Mouse (Mus musculus): ENCODE measurements around the gene Tmem141. TPM values are rescaled to one million over a fixed set of nuclear protein-coding genes. Genes with fewer than 3 reads are reported as not detected.

Tmem141 gene
- polyA plus RNA-seq, 1 experiment from 2014 or later: 25.5 TPM

- H3K27me3 ChIP-seq (ENCODE audit: control insufficient read depth, insufficient read depth, low read length): peaks cover 18% of the 10 kb centered on the region; the same call in 1 of the 2 replicates
- ATAC-seq (ENCODE audit: insufficient number of reproducible peaks, insufficient read depth, low FRiP score, low read depth): no peak
- no peak overlapping the region for H3K27ac ChIP-seq (ENCODE audit: low read length)
- no peaks in the 10 kb centered on the region for H3K9me3 ChIP-seq (ENCODE audit: control insufficient read depth, low read depth, low read length)
- peak overlapping the region; percentile 76; the same call in 1 of the 2 replicates for H3K4me2 ChIP-seq (replicated peaks; ENCODE audit: low read depth, low read length)
- H3K4me3 ChIP-seq (ENCODE audit: low read depth, low read length): no peak overlapping the region
- H3K9ac ChIP-seq (replicated peaks; ENCODE audit: low read depth, low read length): no peak overlapping the region
- 81% methylated on average over 4 of the region's 4 CpGs for WGBS
- H3K36me3 ChIP-seq (ENCODE audit: control insufficient read depth, insufficient read depth, low read length): no peaks in the 10 kb centered on the region
- H3K4me1 ChIP-seq (ENCODE audit: control insufficient read depth, insufficient read depth, low read length): peaks cover 10% of the 10 kb centered on the region; the same call in 1 of the 2 replicates
Observed at GRCm38 (mm10) chr2:25620852-25621228, 965 bp downstream of the Tmem141 start.

- H3K4me2 ChIP-seq (replicated peaks; ENCODE audit: low read depth, low read length): no peak overlapping the region
- H3K4me1 ChIP-seq (ENCODE audit: control insufficient read depth, insufficient read depth, low read length): peaks cover 10% of the 10 kb centered on the region; the same call in 1 of the 2 replicates
- no peak overlapping the region for H3K9ac ChIP-seq (replicated peaks; ENCODE audit: low read depth, low read length)
- no peaks in the 10 kb centered on the region for H3K36me3 ChIP-seq (ENCODE audit: control insufficient read depth, insufficient read depth, low read length)
- 72% methylated on average over 6 of the region's 6 CpGs for WGBS
- H3K9me3 ChIP-seq (ENCODE audit: control insufficient read depth, low read depth, low read length): no peaks in the 10 kb centered on the region
- H3K27me3 ChIP-seq (ENCODE audit: control insufficient read depth, insufficient read depth, low read length): peaks cover 22% of the 10 kb centered on the region; the same call in 1 of the 2 replicates
- ATAC-seq (ENCODE audit: insufficient number of reproducible peaks, insufficient read depth, low FRiP score, low read depth): no peak
- no peak overlapping the region for H3K27ac ChIP-seq (ENCODE audit: low read length)
- no peak overlapping the region for H3K4me3 ChIP-seq (ENCODE audit: low read depth, low read length)
Observed at GRCm38 (mm10) chr2:25620386-25620785, 1.4 kb downstream of the Tmem141 start.

DNA sequence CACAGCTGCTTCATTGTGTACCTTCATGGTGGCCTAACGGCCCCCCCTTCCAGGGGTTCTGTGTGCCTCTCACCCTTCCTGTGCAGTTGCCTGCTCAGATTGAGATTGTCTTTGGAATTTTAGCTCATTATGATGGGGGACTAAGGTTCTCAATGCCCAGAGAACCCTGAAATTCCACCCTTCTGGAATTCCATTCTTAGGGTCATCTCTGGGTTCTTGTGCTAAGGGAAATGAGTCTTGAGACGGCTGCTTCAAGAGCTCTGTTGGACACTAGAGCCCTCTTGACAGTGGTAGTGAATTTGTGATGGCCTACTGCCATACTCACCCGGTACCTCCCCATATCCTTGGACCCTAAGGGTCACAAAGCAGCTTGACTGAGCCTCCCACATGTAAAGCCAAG, 4.2 kb downstream of the Tmem141 start, which contains the start of gene Ccdc183:
TSS of gene Ccdc183 (minus strand) at position 101 of the 400 bp plus-strand sequence.
- no peak within 1 kb of the TSS for H3K4me2 ChIP-seq (replicated peaks; ENCODE audit: low read depth, low read length)
- no peaks in the 10 kb centered on the region for H3K9me3 ChIP-seq (ENCODE audit: control insufficient read depth, low read depth, low read length)
- H3K27me3 ChIP-seq (ENCODE audit: control insufficient read depth, insufficient read depth, low read length): peaks cover 22% of the 10 kb centered on the region; the same call in 1 of the 2 replicates
- H3K27ac ChIP-seq (ENCODE audit: low read length): no peak within 1 kb of the TSS
- H3K9ac ChIP-seq (replicated peaks; ENCODE audit: low read depth, low read length): no peak within 1 kb of the TSS
- H3K4me1 ChIP-seq (ENCODE audit: control insufficient read depth, insufficient read depth, low read length): peaks cover 10% of the 10 kb centered on the region; the same call in 1 of the 2 replicates
- no peaks in the 10 kb centered on the region for H3K36me3 ChIP-seq (ENCODE audit: control insufficient read depth, insufficient read depth, low read length)
- peak within 1 kb of the TSS; percentile 11; the same call in 1 of the 2 replicates for H3K4me3 ChIP-seq (ENCODE audit: low read depth, low read length)
- WGBS: 73% methylated on average over 3 of the region's 3 CpGs
- no peak for ATAC-seq (ENCODE audit: insufficient number of reproducible peaks, insufficient read depth, low FRiP score, low read depth)

DNA sequence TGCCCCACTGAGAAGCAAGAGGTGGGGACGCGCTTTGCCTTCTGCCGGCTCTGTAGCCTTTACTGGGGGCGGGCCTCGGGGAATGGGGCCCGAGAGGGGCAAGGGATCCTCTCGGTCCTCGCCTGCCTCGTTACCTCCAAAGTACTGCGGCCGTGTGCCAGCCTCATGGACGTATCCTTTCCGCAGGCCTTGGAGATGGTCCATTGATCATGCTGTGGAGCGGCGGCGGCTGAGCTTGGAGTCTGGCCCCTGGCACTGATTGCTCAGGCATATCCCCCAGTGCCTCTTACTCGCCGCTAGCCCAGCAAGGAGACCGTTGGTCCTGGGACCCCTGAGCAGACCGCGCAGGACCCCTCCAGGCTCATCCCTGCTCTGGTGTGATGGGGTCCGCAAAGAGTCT, 5.4 kb downstream of the Tmem141 start:
- WGBS: 13% methylated on average over 22 of the region's 22 CpGs
- H3K27me3 ChIP-seq (ENCODE audit: control insufficient read depth, insufficient read depth, low read length): peaks cover 22% of the 10 kb centered on the region; the same call in 1 of the 2 replicates
- peak overlapping the region; percentile 34 for H3K4me2 ChIP-seq (replicated peaks; ENCODE audit: low read depth, low read length)
- H3K27ac ChIP-seq (ENCODE audit: low read length): no peak overlapping the region
- ATAC-seq (ENCODE audit: insufficient number of reproducible peaks, insufficient read depth, low FRiP score, low read depth): no peak
- H3K9ac ChIP-seq (replicated peaks; ENCODE audit: low read depth, low read length): no peak overlapping the region
- peaks cover 10% of the 10 kb centered on the region; the same call in 1 of the 2 replicates for H3K4me1 ChIP-seq (ENCODE audit: control insufficient read depth, insufficient read depth, low read length)
- H3K36me3 ChIP-seq (ENCODE audit: control insufficient read depth, insufficient read depth, low read length): no peaks in the 10 kb centered on the region
- no peaks in the 10 kb centered on the region for H3K9me3 ChIP-seq (ENCODE audit: control insufficient read depth, low read depth, low read length)
- H3K4me3 ChIP-seq (ENCODE audit: low read depth, low read length): peak overlapping the region; percentile 11; the same call in 1 of the 2 replicates

- peak overlapping the region; percentile 99 for H3K4me3 ChIP-seq (ENCODE audit: low read depth, low read length)
- H3K9me3 ChIP-seq (ENCODE audit: control insufficient read depth, low read depth, low read length): no peaks in the 10 kb centered on the region
- 60% methylated on average over 10 of the region's 10 CpGs for WGBS
- H3K27me3 ChIP-seq (ENCODE audit: control insufficient read depth, insufficient read depth, low read length): 0 out of 2 replicates have a peak, but pooled peaks cover 2% of the 10 kb centered on the region
- H3K4me2 ChIP-seq (replicated peaks; ENCODE audit: low read depth, low read length): peak overlapping the region; percentile 72
- H3K4me1 ChIP-seq (ENCODE audit: control insufficient read depth, insufficient read depth, low read length): peaks cover 17% of the 10 kb centered on the region
- no peak for ATAC-seq (ENCODE audit: insufficient number of reproducible peaks, insufficient read depth, low FRiP score, low read depth)
- H3K27ac ChIP-seq (ENCODE audit: low read length): peak overlapping the region; percentile 95; the same call in 1 of the 2 replicates
- no peaks in the 10 kb centered on the region for H3K36me3 ChIP-seq (ENCODE audit: control insufficient read depth, insufficient read depth, low read length)
- 0 out of 2 replicates have a peak overlapping the region, but pooled peaks have one; percentile 92 for H3K9ac ChIP-seq (replicated peaks; ENCODE audit: low read depth, low read length)
Observed at GRCm38 (mm10) chr2:25608671-25609070, 13.1 kb downstream of the Tmem141 start.

DNA sequence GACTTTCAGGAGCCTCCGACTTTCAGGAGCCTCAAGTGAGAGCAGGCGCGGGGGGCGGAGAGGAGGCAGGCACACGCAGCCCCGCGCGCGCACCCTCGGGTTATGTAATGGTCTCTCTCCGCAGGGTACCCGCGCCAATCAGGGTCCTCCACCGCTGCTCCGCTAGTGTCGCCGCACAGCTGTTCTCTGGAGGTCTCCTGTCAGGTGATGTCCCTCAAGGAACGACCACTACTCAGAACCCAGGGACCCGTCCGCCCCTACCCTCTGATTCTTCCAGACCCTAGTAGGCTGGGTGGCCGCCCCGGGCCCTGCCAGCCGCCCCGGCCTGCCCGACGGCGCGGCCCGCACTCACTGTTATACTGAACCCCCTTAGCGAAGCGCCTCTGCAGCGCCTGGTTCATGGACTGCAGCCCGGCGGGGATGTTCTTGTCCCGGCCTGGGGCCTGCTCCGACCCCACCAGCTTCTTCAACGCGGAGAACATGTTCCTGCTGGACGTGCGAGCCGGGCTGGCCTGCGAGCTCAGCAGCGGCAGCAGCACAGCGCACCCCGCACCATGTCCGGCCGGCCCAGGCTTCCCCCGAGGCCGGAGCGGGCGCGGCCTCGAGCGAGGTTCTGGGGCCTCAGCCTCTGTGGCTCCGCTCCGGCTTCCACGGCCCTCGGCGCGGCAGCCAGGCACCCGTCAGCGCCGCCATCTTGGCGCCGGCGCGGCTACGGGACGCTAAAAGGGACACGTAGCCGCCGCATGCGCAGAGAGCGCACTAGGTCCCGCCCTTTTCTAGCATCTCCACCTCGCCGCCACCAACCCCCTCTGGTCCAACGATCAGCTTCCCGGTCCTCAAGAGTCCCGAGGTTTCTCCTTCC, 13.8 kb downstream of the Tmem141 start, which contains the start of gene Rabl6:
TSS of gene Rabl6 (minus strand) at position 761 of the 862 bp plus-strand sequence.
- peak within 1 kb of the TSS; percentile 72 for H3K4me2 ChIP-seq (replicated peaks; ENCODE audit: low read depth, low read length)
- peak within 1 kb of the TSS; percentile 92 for H3K9ac ChIP-seq (replicated peaks; ENCODE audit: low read depth, low read length)
- peak within 1 kb of the TSS; percentile 95 for H3K27ac ChIP-seq (ENCODE audit: low read length)
- ATAC-seq (ENCODE audit: insufficient number of reproducible peaks, insufficient read depth, low FRiP score, low read depth): peak; percentile 89
- no peaks in the 10 kb centered on the region for H3K36me3 ChIP-seq (ENCODE audit: control insufficient read depth, insufficient read depth, low read length)
- peaks cover 17% of the 10 kb centered on the region for H3K4me1 ChIP-seq (ENCODE audit: control insufficient read depth, insufficient read depth, low read length)
- no peaks in the 10 kb centered on the region for H3K9me3 ChIP-seq (ENCODE audit: control insufficient read depth, low read depth, low read length)
- under 1% methylated on average over 80 of the region's 80 CpGs for WGBS
- H3K27me3 ChIP-seq (ENCODE audit: control insufficient read depth, insufficient read depth, low read length): 0 out of 2 replicates have a peak, but pooled peaks cover 2% of the 10 kb centered on the region
- peak within 1 kb of the TSS; percentile 99 for H3K4me3 ChIP-seq (ENCODE audit: low read depth, low read length)

GRCm38 (mm10) chr2:25602526-25602925, 19.3 kb downstream of the Tmem141 start:
- 92% methylated on average over 5 of the region's 5 CpGs for WGBS
- Histone ChIP-seq H3K4me3 (ENCODE audit: low read depth, low read length) (no peak overlapping the region), H3K36me3 (ENCODE audit: control insufficient read depth, insufficient read depth, low read length) (peaks cover 46% of the 10 kb centered on the region)

DNA sequence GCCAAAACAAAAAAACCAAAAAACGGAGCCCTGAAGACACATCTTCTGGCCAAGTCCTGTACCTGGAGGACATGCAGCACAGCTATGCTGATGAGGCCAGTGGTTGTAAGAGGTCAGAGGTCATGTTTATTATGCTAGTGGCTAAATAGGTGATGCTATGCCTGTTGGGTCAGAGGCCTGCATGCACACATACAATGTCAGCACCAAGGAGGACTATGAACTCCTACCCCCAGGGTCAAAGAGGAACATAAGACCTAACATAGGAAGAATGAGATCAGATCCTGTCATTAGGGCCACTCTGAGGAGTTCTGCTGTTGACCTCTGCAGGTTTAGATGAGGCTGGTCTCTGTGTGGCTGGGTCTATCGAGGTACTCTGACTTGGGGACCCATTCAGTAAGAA, 21.8 kb downstream of the Tmem141 start:
- no peak overlapping the region for H3K9ac ChIP-seq (replicated peaks; ENCODE audit: low read depth, low read length)
- H3K4me3 ChIP-seq (ENCODE audit: low read depth, low read length): no peak overlapping the region
- ATAC-seq (ENCODE audit: insufficient number of reproducible peaks, insufficient read depth, low FRiP score, low read depth): no peak
- peaks cover 71% of the 10 kb centered on the region for H3K36me3 ChIP-seq (ENCODE audit: control insufficient read depth, insufficient read depth, low read length)
- H3K9me3 ChIP-seq (ENCODE audit: control insufficient read depth, low read depth, low read length): no peaks in the 10 kb centered on the region
- no peak overlapping the region for H3K4me2 ChIP-seq (replicated peaks; ENCODE audit: low read depth, low read length)
- H3K4me1 ChIP-seq (ENCODE audit: control insufficient read depth, insufficient read depth, low read length): no peaks in the 10 kb centered on the region
- H3K27ac ChIP-seq (ENCODE audit: low read length): no peak overlapping the region
- no peaks in the 10 kb centered on the region for H3K27me3 ChIP-seq (ENCODE audit: control insufficient read depth, insufficient read depth, low read length)
- WGBS: 76% methylated on average over 2 of the region's 2 CpGs

More at GRCm38 (mm10) chr2:25602526-25602925, 19.3 kb downstream of the Tmem141 start:
- H3K4me1 ChIP-seq (ENCODE audit: control insufficient read depth, insufficient read depth, low read length): peaks cover 14% of the 10 kb centered on the region
- H3K9ac ChIP-seq (replicated peaks; ENCODE audit: low read depth, low read length): no peak overlapping the region
- no peak for ATAC-seq (ENCODE audit: insufficient number of reproducible peaks, insufficient read depth, low FRiP score, low read depth)
- no peak overlapping the region for H3K27ac ChIP-seq (ENCODE audit: low read length)
- H3K9me3 ChIP-seq (ENCODE audit: control insufficient read depth, low read depth, low read length): no peaks in the 10 kb centered on the region
- no peak overlapping the region for H3K4me2 ChIP-seq (replicated peaks; ENCODE audit: low read depth, low read length)
- no peaks in the 10 kb centered on the region for H3K27me3 ChIP-seq (ENCODE audit: control insufficient read depth, insufficient read depth, low read length)
